Mouse (Mus musculus): ENCODE measurements around the gene Ccdc88c.

DNA sequence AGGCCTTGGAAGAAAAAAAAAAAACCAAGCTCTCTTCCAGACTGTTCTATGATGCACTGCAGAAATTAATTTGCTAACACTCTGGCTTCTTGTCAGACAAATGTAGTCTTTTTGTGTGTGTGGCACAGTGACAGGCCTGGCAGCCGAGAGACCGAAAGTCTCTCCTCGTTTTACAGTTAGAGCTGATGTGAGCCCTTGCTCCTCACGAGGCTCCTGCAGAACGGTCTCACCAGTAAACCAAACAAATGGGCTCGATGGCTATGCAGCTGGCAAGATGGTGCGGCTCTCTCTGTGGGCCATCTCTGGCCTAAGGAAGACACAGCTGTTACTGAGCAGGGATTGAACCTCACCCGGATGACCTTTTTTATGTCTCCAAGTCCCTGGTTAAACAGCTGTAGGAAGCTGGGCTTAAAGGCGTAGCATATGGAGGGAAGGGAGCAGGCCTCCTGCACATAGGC is 48.3 kb downstream of the Ccdc88c start:
- TF ChIP-seq TAL1 (IDR thresholded peaks at IDR 0.05; ENCODE audit: low read length) (no peak), GATA1 (IDR thresholded peaks at IDR 0.05; ENCODE audit: low read length) (no peak)

Data from erythroblast, embryonic 14.5 days (primary cell).